Mouse (Mus musculus): Measurements from ENCODE around the gene Wdr75.

Gene Wdr75

DNA sequence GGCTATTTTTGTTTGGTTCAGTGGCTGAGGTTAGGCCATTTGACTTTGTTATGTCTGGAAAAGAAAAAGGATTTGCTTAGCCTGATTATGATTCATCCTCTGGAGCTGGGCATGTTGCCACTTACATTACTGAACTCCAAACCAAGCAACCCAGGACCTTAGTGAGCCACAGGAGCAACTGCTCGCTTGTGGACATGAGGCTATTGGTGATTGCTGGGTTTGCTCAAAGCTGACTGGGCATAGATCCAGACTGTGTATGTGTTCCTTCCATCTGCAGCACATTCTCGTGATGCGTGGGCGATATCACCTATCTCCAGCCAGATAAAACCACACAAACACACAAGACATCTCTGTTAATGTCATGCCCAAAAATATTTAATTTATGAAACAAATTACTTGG, 42.8 kb downstream of the Wdr75 start:
- no peak for DNase-seq (ENCODE audit: low read depth, low spot score)

DNA sequence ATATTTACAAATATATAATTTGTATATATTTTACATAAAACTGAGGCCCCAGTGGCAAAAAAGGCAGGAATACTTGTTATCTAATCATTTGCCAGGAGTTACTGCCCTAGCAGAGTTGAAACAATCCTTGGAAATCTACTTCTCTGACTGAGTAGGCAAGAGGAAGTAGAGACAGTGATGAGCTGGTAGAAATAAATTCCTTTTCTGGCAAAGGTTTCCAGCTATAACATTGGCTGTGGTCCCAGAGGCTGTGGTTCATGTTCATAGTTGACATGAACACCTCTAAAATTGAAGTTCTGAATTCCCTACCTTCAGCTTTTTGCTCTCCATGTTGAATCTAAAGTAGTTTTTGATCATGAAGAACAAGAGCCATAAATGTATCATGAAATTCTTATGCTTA, 43.3 kb downstream of the Wdr75 start:
- no peak for DNase-seq (ENCODE audit: low read depth, low spot score)

DNA sequence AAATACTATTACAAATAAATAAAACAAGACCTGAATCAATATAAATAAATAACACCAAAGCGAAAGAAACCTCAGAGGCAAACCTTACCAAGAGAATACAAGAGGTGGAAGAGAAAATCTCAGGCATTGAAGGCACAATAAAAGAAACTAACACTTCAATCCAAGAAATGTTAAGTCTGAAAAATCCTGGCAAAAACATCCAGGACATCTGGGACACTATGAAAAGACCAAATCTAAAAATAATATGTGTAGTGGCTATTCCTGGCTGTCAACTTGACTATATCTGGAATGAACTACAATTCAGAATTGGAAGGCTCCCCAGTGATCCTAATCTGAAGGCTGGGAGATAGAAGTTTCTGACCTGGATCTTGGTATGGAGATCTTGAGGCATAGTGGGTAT, 50.5 kb downstream of the Wdr75 start:
- DNase-seq (ENCODE audit: low read depth, low spot score): no peak

DNA sequence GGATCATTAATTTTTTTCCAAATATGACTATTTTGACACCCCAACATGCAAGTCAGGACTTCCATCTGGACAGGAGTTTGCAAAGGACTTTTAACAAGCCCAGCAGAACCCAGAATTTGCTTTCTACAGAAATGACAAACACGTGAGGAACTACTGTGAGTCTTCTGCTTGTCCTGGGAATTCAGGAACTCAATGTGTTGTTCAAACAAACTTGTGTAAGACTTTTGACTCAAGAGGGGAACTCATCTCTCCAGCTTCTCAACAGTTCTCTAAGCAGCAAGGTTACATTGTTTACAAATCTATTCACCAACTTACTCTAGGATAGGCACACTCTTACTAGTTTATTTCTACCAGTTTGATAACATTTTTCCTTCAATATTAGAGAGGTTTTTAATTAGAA, 63.1 kb downstream of the Wdr75 start:
- no peak for DNase-seq (ENCODE audit: low read depth, low spot score)

DNA sequence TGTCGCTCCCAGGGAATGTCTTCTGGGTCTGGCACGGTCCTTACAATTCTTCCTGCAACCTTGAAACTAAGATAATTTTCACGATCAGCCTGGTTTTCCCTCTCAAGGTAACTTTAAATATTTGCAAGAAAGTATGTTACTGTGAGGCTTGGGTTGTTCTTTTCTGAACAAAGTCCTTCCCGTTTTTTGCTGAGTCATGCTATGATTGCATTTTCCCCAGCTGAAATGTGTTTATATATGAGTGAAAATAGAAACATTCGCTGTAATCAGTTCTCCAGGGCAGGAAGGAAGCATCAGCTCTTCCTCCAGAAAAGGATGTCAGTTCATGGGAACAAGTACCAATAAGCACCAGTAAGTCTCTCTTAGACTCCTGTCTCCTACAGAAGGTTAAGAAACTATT, 65.4 kb downstream of the Wdr75 start:
- DNase-seq (ENCODE audit: low read depth, low spot score): no peak

DNA sequence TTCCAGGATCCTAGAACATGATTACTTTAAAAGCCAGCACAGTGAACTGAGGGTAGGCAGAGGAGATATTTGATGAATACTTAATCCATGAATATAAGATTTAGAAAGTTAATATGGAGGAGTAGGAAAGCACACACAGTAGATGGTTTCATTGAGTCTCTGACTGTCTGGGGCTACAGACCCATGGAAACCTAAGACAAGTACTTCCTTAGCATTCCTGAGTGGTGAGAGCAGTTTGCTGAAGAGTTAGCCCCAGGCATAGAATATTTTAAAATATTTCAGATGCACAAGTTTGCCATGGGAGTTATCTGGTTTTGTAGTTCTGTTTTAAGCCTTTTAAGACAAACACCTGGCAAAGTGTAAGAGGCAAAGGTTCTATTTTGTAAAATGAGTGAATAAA, 66.2 kb downstream of the Wdr75 start:
- DNase-seq (ENCODE audit: low read depth, low spot score): no peak

DNA sequence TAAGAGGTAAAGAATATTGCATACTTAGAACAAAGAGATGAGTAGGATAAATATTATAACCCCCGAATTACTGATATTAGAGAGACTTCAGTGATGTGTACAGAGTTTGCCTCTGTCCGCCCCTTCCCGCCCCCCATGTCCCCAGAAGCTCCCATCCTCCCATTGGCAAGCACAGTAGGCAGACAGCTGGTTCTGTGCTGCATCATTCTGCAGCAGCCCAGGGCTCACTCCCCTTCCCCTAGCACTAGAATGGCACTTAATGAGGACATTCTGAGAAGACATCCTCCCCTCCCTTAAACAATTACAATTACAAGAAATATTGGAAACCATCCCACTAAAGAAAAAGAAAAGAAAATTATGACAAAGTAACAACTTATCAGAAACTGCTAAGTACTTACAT, 68.7 kb downstream of the Wdr75 start:
- no peak for DNase-seq (ENCODE audit: low read depth, low spot score)

DNA sequence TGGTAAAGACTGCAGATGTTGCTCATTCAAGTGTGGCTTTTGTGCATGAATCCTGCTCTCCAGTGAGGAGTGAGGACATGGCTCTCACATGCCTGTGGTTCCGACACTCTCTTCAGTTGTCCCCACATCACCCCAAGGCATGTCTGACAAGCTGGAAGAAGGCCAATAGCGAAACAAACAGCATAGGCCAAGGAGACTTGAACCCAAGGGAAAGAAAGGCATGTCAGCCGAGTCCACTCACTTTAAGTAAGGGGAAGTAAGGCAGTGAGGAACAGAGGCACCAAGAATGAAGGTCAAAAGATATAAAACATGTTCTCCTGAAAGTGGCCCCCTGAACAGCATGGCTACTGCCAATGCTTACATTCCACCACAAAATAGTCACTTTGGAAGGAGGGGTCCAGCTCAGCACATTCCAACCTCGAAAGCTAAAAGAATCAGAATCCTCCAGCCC, 69.6 kb downstream of the Wdr75 start:
- no peak for DNase-seq (ENCODE audit: low read depth, low spot score)

DNA sequence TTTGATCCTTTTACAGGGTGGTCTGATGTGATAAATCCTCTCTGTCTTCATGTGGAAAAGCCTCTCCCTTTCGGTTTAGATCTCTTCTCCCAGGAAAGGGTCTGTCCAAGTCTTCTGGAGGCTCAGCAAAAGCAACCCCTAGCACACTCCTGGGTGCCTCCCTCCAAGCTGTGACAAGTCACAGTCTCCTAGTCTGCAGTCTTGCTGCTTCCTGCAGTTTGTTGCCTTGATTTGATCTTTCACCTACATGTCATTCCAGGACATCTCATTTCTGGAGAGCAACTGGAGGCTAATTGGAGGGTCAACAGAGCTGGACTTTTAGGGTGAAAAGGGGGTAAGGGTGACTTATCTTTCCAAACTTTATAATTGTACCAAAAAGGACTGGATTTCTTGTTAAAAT, 70.3 kb downstream of the Wdr75 start:
- DNase-seq (ENCODE audit: low read depth, low spot score): no peak

DNA sequence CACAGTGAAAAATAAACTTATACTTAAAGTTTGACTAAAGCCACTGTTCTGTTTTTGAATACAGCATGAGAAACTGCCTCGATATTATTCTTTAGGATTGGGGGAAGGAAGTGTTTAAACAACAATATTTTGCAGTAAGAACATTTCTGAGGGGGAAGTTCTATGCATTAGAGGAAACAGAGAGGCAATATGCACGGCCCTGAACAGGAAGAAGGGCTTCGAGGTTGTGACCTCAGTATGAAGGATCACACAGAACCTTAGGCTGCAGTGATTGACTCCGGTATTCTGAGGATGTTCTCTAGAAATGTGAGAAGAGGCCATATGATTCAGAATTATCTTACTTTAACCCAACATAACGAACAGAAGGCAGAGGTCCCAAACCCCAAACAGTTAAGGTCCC, 70.8 kb downstream of the Wdr75 start:
- DNase-seq (ENCODE audit: low read depth, low spot score): no peak

DNA sequence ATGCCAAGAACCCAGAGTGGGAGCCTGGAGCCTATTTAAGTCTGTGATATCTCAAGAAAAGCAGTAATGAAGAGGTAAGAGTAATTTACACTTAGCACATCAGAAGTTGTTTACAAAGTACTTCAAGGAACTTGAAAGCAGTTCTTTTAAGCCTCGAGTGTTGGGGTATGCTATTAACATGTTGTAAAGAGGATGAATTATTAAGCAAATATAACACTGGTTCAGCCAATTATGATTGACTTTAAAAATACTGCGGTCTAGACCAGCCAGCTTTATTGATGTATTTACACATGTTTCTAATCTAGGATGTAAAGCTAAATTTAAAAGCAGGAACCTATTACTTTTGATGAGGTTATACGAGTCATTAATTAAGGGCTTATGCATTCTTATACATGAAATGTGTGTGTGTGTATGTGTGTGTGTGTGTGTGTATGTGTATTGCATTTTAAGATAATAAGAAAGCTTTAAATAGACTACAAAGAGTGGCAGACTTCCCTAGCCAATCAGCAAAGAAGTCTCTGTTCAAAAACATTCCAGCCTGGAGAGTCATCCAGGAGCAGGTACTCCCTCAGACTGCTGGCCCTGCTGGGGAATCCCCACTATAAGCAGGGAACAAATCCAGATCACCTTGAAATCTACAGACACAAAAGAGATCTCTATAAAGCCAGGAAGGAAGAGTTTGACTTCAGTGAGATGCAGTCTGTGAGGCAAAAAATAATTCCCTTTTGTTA, 71.5 kb downstream of the Wdr75 start:
- DNase-seq (ENCODE audit: low read depth, low spot score): no peak

DNA sequence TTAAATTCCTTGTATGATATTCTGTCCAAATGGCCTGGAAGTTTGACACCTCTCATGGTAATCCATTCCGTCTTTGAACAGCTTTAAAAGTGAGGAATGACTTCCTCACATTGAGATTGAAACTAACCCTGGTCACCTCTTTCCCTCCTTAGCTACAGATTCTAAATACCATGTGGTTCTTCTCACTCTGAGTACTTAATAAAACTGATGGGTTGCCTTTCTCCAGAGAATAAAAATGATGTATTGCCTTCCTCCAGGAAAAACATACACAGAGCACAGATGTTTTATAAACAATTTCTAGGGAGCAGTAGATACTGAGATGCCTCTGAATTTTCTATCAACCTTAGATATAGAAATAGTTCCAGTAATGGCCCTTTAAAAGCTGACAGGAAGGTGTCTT, 73.1 kb downstream of the Wdr75 start:
- no peak for DNase-seq (ENCODE audit: low read depth, low spot score)

DNA sequence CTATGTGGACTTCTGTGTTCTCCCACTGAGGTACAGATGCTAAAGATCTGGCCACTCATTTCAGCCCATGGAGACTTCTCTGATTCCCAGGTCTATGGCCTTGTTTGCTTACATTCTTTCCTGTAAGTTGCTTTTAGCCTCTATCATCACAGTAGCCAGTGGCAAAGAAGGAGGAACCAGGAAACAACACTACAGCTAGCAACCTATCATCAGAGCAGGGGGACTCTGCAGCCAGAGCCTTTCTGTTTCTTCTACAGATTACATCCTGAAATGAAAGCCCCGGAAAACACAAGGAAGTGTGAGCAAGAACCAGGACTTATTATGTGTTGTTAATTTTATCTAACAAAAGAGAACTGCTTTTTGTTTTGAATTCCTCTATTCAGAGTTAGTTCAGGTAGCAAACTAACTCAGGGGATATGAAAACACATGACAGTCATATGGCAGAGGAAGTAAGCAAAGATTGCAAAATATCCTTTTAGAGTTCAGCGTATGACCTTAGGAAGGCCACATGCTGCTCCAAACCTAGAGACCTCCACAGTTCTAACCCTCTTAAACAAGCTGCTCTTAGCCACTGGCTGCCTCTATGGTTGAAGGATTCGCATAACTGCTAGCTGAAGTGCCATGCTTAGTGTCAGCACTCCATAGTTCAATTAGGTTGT, 73.6 kb downstream of the Wdr75 start:
- no peak for DNase-seq (ENCODE audit: low read depth, low spot score)

Data from CD4-positive helper T cell, adult 2 months (primary cell).